Mouse (Mus musculus): Measurements from ENCODE around the gene Mtrf1. TPM values are rescaled to one million over a fixed set of nuclear protein-coding genes. Genes with fewer than 3 reads are reported as not detected.
A peak's percentile ranks its signal among the peaks of the same experiment; 100 is the strongest.

Gene Mtrf1
- total RNA-seq (2014; rRNA removed), result 2.8 and 5.8 TPM in 2 replicates
- polyA plus RNA-seq (2015; fragmentation: Nextera tagmentation; extraction: Ambion mirVana), result 9.7 and 10.5 TPM in 2 replicates

GRCm38 (mm10) chr14:79397321-79398122, at the start of gene Mtrf1:
Gene Mtrf1, plus strand, starts transcription at chr14:79397772.
- no peaks in the 10 kb centered on the region for H3K27me3 ChIP-seq (ENCODE audit: insufficient read depth, low read length)
- 20% methylated on average over 23 of the region's 23 CpGs for WGBS
- ATAC-seq (ENCODE audit: low FRiP score), result peak; percentile 94

DNA sequence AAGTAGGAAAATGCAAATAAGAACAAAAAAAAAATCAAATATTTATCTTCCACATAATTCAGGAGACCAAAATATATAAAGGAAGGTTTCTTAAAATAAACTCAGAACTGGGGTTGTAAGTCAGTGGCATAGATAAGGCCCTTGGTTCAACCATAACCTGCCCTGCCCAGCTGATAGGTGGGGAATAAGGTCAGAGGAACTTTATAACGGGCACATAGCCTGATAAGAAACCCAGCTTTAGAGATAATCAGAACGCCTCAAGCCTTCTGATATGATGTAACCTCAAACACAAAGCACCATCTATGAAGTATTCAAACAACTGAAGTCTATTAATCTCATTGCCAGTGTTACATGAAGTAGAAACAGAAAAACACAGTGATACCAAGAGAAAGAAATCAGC, 39.5 kb upstream of the Mtrf1 start:
- ATAC-seq (ENCODE audit: low FRiP score), result no peak
- H3K36me3 ChIP-seq (ENCODE audit: insufficient read depth, low read length), result peaks cover 12% of the 10 kb centered on the region
- WGBS, result 93% methylated on average over 2 of the region's 2 CpGs
- no peak overlapping the region for H3K9ac ChIP-seq (replicated peaks; ENCODE audit: low read length, poor library complexity, severe bottlenecking)
- no peaks in the 10 kb centered on the region for H3K4me1 ChIP-seq (ENCODE audit: insufficient read depth, low read length)
- no peak for DNase-seq (ENCODE audit: low spot score)
- no peak overlapping the region for H3K4me2 ChIP-seq (ENCODE audit: low read depth, low read length, poor library complexity, severe bottlenecking)
- H3K4me3 ChIP-seq (ENCODE audit: low read depth, low read length), result no peak overlapping the region
- no peaks in the 10 kb centered on the region for H3K27me3 ChIP-seq (ENCODE audit: insufficient read depth, low read length)
- TF ChIP-seq CTCF (IDR thresholded peaks at IDR 0.05), result no peak
- no peaks in the 10 kb centered on the region for H3K9me3 ChIP-seq (ENCODE audit: low read length)
- no peak overlapping the region for H3K27ac ChIP-seq (ENCODE audit: low read depth, low read length)

More at GRCm38 (mm10) chr14:79397321-79398122, at the start of gene Mtrf1:
- Histone ChIP-seq H3K27ac (ENCODE audit: low read depth, low read length) (peak within 1 kb of the TSS; percentile 90), H3K4me2 (ENCODE audit: low read depth, low read length, poor library complexity, severe bottlenecking) (peak within 1 kb of the TSS; percentile 55), H3K9me3 (ENCODE audit: low read length) (no peaks in the 10 kb centered on the region), H3K9ac (replicated peaks; ENCODE audit: low read length, poor library complexity, severe bottlenecking) (peak within 1 kb of the TSS; percentile 66), H3K4me3 (ENCODE audit: low read depth, low read length) (peak within 1 kb of the TSS; percentile 50), H3K4me1 (ENCODE audit: insufficient read depth, low read length) (no peaks in the 10 kb centered on the region), H3K36me3 (ENCODE audit: insufficient read depth, low read length) (peaks cover 11% of the 10 kb centered on the region; the same call in 1 of the 2 replicates)
- DNase-seq (ENCODE audit: low spot score), result peak; percentile 91
- TF ChIP-seq CTCF (IDR thresholded peaks at IDR 0.05), result peak; percentile 40

DNA sequence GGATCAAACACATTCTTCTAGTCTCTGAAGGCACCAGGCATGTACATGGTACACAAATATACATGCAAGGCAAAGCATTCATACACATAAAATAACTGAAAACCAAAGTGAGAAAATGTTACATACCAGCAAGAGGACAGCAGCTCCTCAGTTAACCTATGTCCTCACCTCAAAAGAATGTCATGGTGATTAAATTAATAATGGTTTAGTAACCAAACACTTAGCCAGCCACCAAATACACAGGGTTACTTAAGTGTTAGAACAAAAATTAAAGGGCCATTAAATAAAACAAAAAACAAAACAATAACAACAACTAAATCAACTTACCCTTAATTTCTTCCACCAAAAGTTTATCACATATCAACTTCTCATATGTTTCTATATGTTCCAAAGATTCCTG, 20.5 kb upstream of the Mtrf1 start:
- ATAC-seq (ENCODE audit: low FRiP score), result no peak
- no peak overlapping the region for H3K4me2 ChIP-seq (ENCODE audit: low read depth, low read length, poor library complexity, severe bottlenecking)
- no peaks in the 10 kb centered on the region; the same call in 1 of the 2 replicates for H3K36me3 ChIP-seq (ENCODE audit: insufficient read depth, low read length)
- no peak overlapping the region for H3K4me3 ChIP-seq (ENCODE audit: low read depth, low read length)
- no peak overlapping the region for H3K27ac ChIP-seq (ENCODE audit: low read depth, low read length)
- no peaks in the 10 kb centered on the region for H3K4me1 ChIP-seq (ENCODE audit: insufficient read depth, low read length)
- no peaks in the 10 kb centered on the region for H3K9me3 ChIP-seq (ENCODE audit: low read length)
- no peak for TF ChIP-seq CTCF (IDR thresholded peaks at IDR 0.05)
- DNase-seq (ENCODE audit: low spot score), result no peak
- no peak overlapping the region for H3K9ac ChIP-seq (replicated peaks; ENCODE audit: low read length, poor library complexity, severe bottlenecking)
- H3K27me3 ChIP-seq (ENCODE audit: insufficient read depth, low read length), result no peaks in the 10 kb centered on the region

GRCm38 (mm10) chr14:79383120-79383519, 14.5 kb upstream of the Mtrf1 start:
- Histone ChIP-seq H3K9me3 (ENCODE audit: low read length) (no peaks in the 10 kb centered on the region), H3K4me2 (ENCODE audit: low read depth, low read length, poor library complexity, severe bottlenecking) (no peak overlapping the region), H3K36me3 (ENCODE audit: insufficient read depth, low read length) (no peaks in the 10 kb centered on the region; the same call in 1 of the 2 replicates), H3K4me3 (ENCODE audit: low read depth, low read length) (no peak overlapping the region), H3K27me3 (ENCODE audit: insufficient read depth, low read length) (no peaks in the 10 kb centered on the region), H3K9ac (replicated peaks; ENCODE audit: low read length, poor library complexity, severe bottlenecking) (no peak overlapping the region), H3K4me1 (ENCODE audit: insufficient read depth, low read length) (no peaks in the 10 kb centered on the region), H3K27ac (ENCODE audit: low read depth, low read length) (no peak overlapping the region)
- ATAC-seq (ENCODE audit: low FRiP score), result no peak
- 91% methylated on average over 7 of the region's 7 CpGs for WGBS
- TF ChIP-seq CTCF (IDR thresholded peaks at IDR 0.05), result no peak
- no peak for DNase-seq (ENCODE audit: low spot score)

- Histone ChIP-seq H3K9me3 (ENCODE audit: low read length) (no peaks in the 10 kb centered on the region), H3K27me3 (ENCODE audit: insufficient read depth, low read length) (no peaks in the 10 kb centered on the region), H3K9ac (replicated peaks; ENCODE audit: low read length, poor library complexity, severe bottlenecking) (no peak overlapping the region), H3K4me3 (ENCODE audit: low read depth, low read length) (no peak overlapping the region), H3K36me3 (ENCODE audit: insufficient read depth, low read length) (no peaks in the 10 kb centered on the region), H3K27ac (ENCODE audit: low read depth, low read length) (no peak overlapping the region), H3K4me2 (ENCODE audit: low read depth, low read length, poor library complexity, severe bottlenecking) (no peak overlapping the region), H3K4me1 (ENCODE audit: insufficient read depth, low read length) (peaks cover 10% of the 10 kb centered on the region)
- WGBS, result 92% methylated on average over 3 of the region's 3 CpGs
- ATAC-seq (ENCODE audit: low FRiP score), result no peak
- no peak for TF ChIP-seq CTCF (IDR thresholded peaks at IDR 0.05)
- no peak for DNase-seq (ENCODE audit: low spot score)
Measured at GRCm38 (mm10) chr14:79388304-79388703, 9.3 kb upstream of the Mtrf1 start.

All from midbrain, postnatal 0 days (tissue).